Mouse (Mus musculus) liver, embryonic 14.5 days (tissue): ENCODE data around the gene Hinfp. TPM values are rescaled to one million over a fixed set of nuclear protein-coding genes. Genes with fewer than 3 reads are reported as not detected.

ENCODE experiments used
- ATAC-seq: fragments of 200-750 bp; cut with Nextera tagmentation; 2 replicates; pipeline ENCODE4 v1.8.0; 2017; ENCODE audit warnings: moderate number of reproducible peaks, mild to moderate bottlenecking, moderate library complexity; ENCODE audit not compliant: insufficient read depth
- DNase-seq, 3 experiments: peaks; one replicate each; pipeline ENCODE4 v3.0.0-alpha.2; 2012 to 2013; ENCODE audit warnings: low read depth in 3 of 3, low spot score in 3 of 3
- H3K27ac ChIP-seq: fragments of 300-500 bp; sonication (generic); 2 replicates; pipeline ENCODE4 v1.5.1; 2014; ENCODE audit warnings: moderate library complexity, mild to moderate bottlenecking, control low read depth, inconsistent platforms
- H3K27me3 ChIP-seq: fragments of 300-500 bp; sonication (generic); 2 replicates; pipeline ENCODE4 v1.6.1; 2014; ENCODE audit warnings: mild to moderate bottlenecking, low read length, moderate library complexity; ENCODE audit not compliant: control insufficient read depth, insufficient read depth
- H3K36me3 ChIP-seq: fragments of 300-500 bp; sonication (generic); replicated peaks from 2 replicates; pipeline ENCODE4 v1.6.1; 2014; ENCODE audit warnings: low read depth; ENCODE audit not compliant: control insufficient read depth, insufficient read depth
- H3K4me1 ChIP-seq, 2 experiments: fragments of 200-500 bp in 1 of 2; fragments of 300-500 bp in 1 of 2; sonication (generic) in 1 of 2; replicated peaks; 2 replicates each; pipeline ENCODE4 v1.6.1; 2012 to 2014; ENCODE audit warnings: antibody characterized with exemption in 1 of 2, inconsistent platforms in 1 of 2, low read length in 1 of 2; ENCODE audit not compliant: control insufficient read depth in 2 of 2, insufficient read depth in 2 of 2
- H3K4me2 ChIP-seq: fragments of 300-500 bp; sonication (generic); 2 replicates; pipeline ENCODE4 v1.6.1; 2014; ENCODE audit warnings: low read depth, mild to moderate bottlenecking, control low read depth, moderate library complexity
- H3K4me3 ChIP-seq, 2 experiments: fragments of 200-500 bp in 1 of 2; fragments of 300-500 bp in 1 of 2; sonication (generic) in 1 of 2; 2 replicates each; pipeline ENCODE4 v1.5.1; 2012 to 2014; ENCODE audit warnings: low read depth in 2 of 2, low read length in 2 of 2, mild to moderate bottlenecking in 2 of 2, control low read depth in 1 of 2, inconsistent platforms in 1 of 2, moderate library complexity in 1 of 2; ENCODE audit not compliant: insufficient read depth in 1 of 2
- H3K9ac ChIP-seq: fragments of 300-500 bp; sonication (generic); replicated peaks from 2 replicates; pipeline ENCODE4 v1.6.1; 2014; ENCODE audit warnings: mild to moderate bottlenecking, control low read depth, moderate library complexity
- H3K9me3 ChIP-seq: fragments of 300-500 bp; sonication (generic); 2 replicates; pipeline ENCODE4 v1.6.1; 2016; ENCODE audit warnings: low read length, mixed read lengths; ENCODE audit not compliant: control insufficient read depth
- CTCF ChIP-seq: IDR thresholded peaks from 2 replicates; pipeline ENCODE4 v1.5.1; 2016; ENCODE audit warnings: antibody characterized with exemption, low read depth, control low read depth
- EP300 ChIP-seq: IDR thresholded peaks from 2 replicates; pipeline ENCODE4 v1.6.1; 2016; ENCODE audit warnings: antibody characterized with exemption, low read depth
- WGBS: fragments of 180-500 bp; shearing (Covaris S2); extraction: QIAGEN DNeasy Blood & Tissue Kit; methylation state at CpG from one replicate; pipeline ENCODE4 v1.1.7; 2014; ENCODE audit not compliant: insufficient replicate concordance; 5-methylcytosine and 5-hydroxymethylcytosine counted together
- polyA plus RNA-seq, 2 experiments: library from polyadenylated mRNA; depleted of rRNA in 1 of 2; stranded (reverse) in 1 of 2; unstranded in 1 of 2; fragments of >200 nt; fragmentation: Nextera tagmentation in 1 of 2; extraction: Ambion mirVana in 1 of 2; gene quantifications; 2 replicates each; pipeline versions ENCODE4 v1.2.1 to v1.2.3; 2012 to 2014

The Hinfp gene
- polyA plus RNA-seq, 2 experiments = 8.3 to 13.8 TPM

DNA sequence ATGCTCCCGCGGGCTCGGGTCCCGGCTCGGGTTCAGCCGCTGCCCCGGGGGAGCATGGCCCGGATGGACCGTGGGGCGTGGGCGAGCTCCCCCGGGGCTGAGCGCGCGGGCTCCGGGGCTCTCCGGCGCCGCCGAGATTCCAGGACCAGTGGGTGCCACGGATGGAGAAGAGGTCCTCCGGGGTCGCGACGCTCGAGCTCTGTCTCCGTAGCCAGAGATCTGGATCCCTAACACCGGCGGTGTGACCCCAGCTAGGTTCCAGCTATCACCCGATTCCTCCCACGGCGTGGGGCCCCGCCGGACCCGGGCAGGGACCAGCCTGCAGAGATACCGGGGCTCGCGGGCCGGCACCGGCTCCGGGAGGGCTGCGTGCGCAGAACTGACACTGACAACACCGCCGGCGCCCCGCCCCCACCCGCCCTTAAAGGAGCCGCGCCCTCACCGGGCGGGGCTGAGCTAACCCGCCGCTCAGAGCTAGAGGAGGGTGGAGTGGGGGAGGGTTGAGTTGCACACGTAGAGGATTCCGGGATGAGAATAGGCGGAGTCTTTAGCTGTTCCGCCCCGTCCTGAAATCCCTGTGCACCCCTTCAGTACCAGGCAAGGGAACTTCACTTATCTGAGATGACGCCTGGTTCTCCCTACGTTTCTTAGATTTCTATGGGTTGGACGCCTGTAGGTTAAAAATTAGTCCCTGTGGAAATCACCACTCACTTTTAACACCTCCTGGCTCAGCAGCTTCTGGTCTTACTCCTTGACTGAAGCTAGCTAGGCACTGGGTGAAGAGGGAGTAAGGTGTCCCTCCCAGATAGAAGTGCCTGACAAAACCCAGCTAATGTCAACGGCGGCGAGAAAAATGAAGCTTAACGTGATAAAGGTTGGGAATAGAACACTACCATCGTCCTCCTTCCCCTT, 14.7 kb upstream of the Hinfp start, which contains the start of gene C2cd2l:
Gene C2cd2l (minus strand): TSS at position 399 of the 912 bp plus-strand sequence.
- Histone ChIP-seq H3K36me3 (peaks cover 17% of the 10 kb centered on the region), H3K4me2 (peak within 1 kb of the TSS; percentile 88), H3K9me3 (no peaks in the 10 kb centered on the region), H3K4me3 (peak within 1 kb of the TSS; percentile 88 to 90), H3K4me1 (peaks cover 19 to 20% of the 10 kb centered on the region in 2 experiments), H3K27me3 (no peaks in the 10 kb centered on the region), H3K27ac (peak within 1 kb of the TSS; percentile 77), H3K9ac (peak within 1 kb of the TSS; percentile 93)
- WGBS = under 1% methylated on average over 67 of the region's 67 CpGs
- peak; percentile 94 to 96 (median 95) for DNase-seq
- peak; percentile 97 for ATAC-seq
- TF ChIP-seq CTCF (no peak), EP300 (peak; percentile 17; the same call in 1 of the 2 replicates)

DNA sequence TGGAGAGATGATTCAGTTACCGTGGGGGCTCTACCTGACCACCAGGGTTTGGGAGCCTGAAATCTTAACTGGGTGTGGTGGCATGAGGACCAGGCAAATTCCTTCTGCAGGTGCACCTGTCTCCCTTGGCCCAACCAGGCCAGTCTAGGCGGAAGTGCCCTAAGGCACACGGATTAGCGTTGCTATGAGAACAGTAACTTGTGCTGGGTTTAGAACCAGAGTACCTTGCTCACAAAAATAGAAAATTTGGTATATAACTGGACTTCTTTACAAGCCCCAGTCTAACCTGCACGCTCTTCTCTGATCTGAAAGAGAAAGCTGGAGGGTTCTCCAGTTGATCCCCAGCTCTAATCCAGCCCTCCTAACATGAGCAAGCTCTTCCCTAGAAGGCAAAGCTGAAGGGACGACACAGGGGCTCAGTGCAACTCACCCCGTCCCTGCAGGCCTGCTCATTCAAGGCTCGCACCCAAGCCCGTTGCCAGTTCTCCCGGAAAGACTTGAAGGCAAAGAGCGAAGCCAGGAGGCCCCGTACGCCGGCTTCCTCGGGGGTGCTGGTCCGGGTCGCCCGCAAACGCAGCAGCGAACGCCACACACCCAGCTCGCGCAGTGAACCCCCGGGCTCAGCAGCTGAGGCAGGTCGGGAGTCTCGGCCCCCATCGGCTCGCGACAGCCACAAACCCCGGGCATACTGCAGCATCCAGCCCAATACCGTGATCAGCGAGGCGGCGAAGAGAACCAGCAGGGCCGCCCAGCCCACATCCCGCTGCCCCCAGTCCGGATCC, 13.8 kb upstream of the Hinfp start:
- Histone ChIP-seq H3K4me2 (peak overlapping the region; percentile 64), H3K27ac (peak overlapping the region; percentile 68), H3K9me3 (no peaks in the 10 kb centered on the region), H3K9ac (peak overlapping the region; percentile 93), H3K4me3 (peak overlapping the region; percentile 88 to 90), H3K36me3 (peaks cover 25% of the 10 kb centered on the region), H3K4me1 (peaks cover 19 to 20% of the 10 kb centered on the region in 2 experiments), H3K27me3 (no peaks in the 10 kb centered on the region)
- ATAC-seq (no peak; the same call in 1 of the 2 replicates), DNase-seq (no peak)
- WGBS = 3% methylated on average over 37 of the region's 37 CpGs
- TF ChIP-seq CTCF (no peak), EP300 (no peak)

DNA sequence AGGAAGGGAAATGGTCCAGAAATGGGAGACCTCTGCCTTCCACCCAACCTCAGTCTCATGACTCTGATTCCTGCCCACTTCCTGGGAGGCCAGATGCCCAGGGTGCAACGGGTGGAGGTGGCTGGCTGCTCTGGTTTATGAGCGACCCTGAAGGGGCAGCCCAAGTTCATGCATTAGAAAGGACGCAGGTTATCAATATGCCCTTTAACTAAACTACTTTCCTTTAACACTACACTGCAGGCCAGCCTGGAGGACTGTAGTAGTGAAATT, 13.3 kb upstream of the Hinfp start:
- Histone ChIP-seq H3K9me3 (no peaks in the 10 kb centered on the region), H3K9ac (peak overlapping the region; percentile 93), H3K27ac (peak overlapping the region; percentile 27), H3K4me1 (peaks cover 19 to 20% of the 10 kb centered on the region in 2 experiments), H3K36me3 (peaks cover 31% of the 10 kb centered on the region), H3K27me3 (no peaks in the 10 kb centered on the region), H3K4me3 (peak overlapping the region; percentile 88 to 90), H3K4me2 (peak overlapping the region; percentile 64)
- 40% methylated on average over 3 of the region's 3 CpGs for WGBS
- no peak for ATAC-seq
- DNase-seq = no peak
- TF ChIP-seq EP300 (no peak), CTCF (no peak)

DNA sequence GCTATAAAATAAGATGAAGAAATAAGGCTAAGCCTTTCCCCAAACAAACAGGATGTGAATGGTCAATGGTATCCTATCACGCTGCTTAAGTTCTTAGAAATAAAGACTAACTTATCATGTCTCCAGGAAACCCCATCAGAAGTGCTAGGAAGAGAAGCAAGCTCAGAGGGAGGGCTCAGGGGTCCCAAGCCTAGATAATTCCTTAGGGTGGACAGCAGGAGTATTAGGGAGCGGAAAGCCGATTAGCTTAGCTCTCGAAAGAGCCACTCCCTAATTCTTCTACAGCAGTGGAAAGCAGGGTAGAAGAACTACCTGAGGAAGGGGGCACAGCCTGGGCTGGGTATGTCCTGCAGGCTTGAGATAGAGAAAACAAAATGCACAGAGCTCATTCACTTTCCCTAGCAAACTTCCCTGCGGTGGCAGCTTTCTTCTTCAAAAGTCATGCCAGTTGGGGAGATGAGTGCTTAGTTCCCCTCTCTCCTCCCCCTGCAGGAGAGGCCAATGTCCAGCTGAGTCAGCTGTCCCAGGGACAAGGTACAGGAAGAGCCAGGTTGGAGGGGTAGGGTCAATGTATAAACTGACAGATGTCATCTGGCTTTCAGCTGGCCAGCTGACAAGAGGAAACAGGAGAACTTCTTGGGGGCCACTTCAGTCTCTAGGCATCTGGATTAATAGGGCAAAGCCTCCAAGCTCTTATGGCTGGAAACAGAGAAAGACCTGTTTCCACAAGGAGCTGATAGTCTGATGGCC, 12.8 kb upstream of the Hinfp start:
- Histone ChIP-seq H3K36me3 (peaks cover 36% of the 10 kb centered on the region), H3K9me3 (no peaks in the 10 kb centered on the region), H3K4me1 (peaks cover 19 to 20% of the 10 kb centered on the region in 2 experiments), H3K27ac (peak overlapping the region; percentile 27), H3K4me2 (peak overlapping the region; percentile 64), H3K27me3 (no peaks in the 10 kb centered on the region), H3K4me3 (peak overlapping the region; percentile 88 to 90), H3K9ac (peak overlapping the region; percentile 93)
- DNase-seq = no peak
- no peak for ATAC-seq
- 60% methylated on average over 5 of the region's 5 CpGs for WGBS
- no peak for TF ChIP-seq EP300
- TF ChIP-seq CTCF = no peak
